Mouse (Mus musculus): ENCODE measurements at regions not wholly inside any gene's neighbourhood (a gene's known extent, or its start where the extent isn't known, plus 50 kb on each side); places are given as distances from the start of the nearest gene placed in this dataset.

GRCm38 (mm10) chr13:111960036-111960435, 151.2 kb upstream of the Map3k1 start:
- no peak for ATAC-seq (replicated peaks; ENCODE audit: insufficient number of reproducible peaks, low FRiP score, low TSS enrichment, poor library complexity, severe bottlenecking)

- no peak for ATAC-seq (replicated peaks; ENCODE audit: insufficient number of reproducible peaks, low FRiP score, low TSS enrichment, poor library complexity, severe bottlenecking)
Observed at GRCm38 (mm10) chr13:111961423-111961822, 152.6 kb upstream of the Map3k1 start.

GRCm38 (mm10) chr13:111962155-111962554, 153.4 kb upstream of the Map3k1 start:
- ATAC-seq (replicated peaks; ENCODE audit: insufficient number of reproducible peaks, low FRiP score, low TSS enrichment, poor library complexity, severe bottlenecking), result no peak

- no peak for ATAC-seq (replicated peaks; ENCODE audit: insufficient number of reproducible peaks, low FRiP score, low TSS enrichment, poor library complexity, severe bottlenecking)
Observed at GRCm38 (mm10) chr13:111966113-111966512, 157.3 kb upstream of the Map3k1 start.

- no peak for ATAC-seq (replicated peaks; ENCODE audit: insufficient number of reproducible peaks, low FRiP score, low TSS enrichment, poor library complexity, severe bottlenecking)
Observed at GRCm38 (mm10) chr13:111966627-111967026, 157.8 kb upstream of the Map3k1 start.

GRCm38 (mm10) chr13:111968197-111968596, 159.4 kb upstream of the Map3k1 start:
- ATAC-seq (replicated peaks; ENCODE audit: insufficient number of reproducible peaks, low FRiP score, low TSS enrichment, poor library complexity, severe bottlenecking), result no peak

GRCm38 (mm10) chr13:111974282-111974681, 165.5 kb upstream of the Map3k1 start:
- no peak for ATAC-seq (replicated peaks; ENCODE audit: insufficient number of reproducible peaks, low FRiP score, low TSS enrichment, poor library complexity, severe bottlenecking)

- no peak for ATAC-seq (replicated peaks; ENCODE audit: insufficient number of reproducible peaks, low FRiP score, low TSS enrichment, poor library complexity, severe bottlenecking)
Observed at GRCm38 (mm10) chr13:111975549-111975948, 166.8 kb upstream of the Map3k1 start.

- peak; percentile 41; the same call in 1 of the 2 replicates for ATAC-seq (replicated peaks; ENCODE audit: insufficient number of reproducible peaks, low FRiP score, low TSS enrichment, poor library complexity, severe bottlenecking)
Observed at GRCm38 (mm10) chr13:111977769-111978674, 169.2 kb upstream of the Map3k1 start.

GRCm38 (mm10) chr13:111978675-111979020, 169.9 kb upstream of the Map3k1 start:
- ATAC-seq (replicated peaks; ENCODE audit: insufficient number of reproducible peaks, low FRiP score, low TSS enrichment, poor library complexity, severe bottlenecking), result no peak

GRCm38 (mm10) chr13:111979428-111980204, 170.8 kb upstream of the Map3k1 start:
- ATAC-seq (replicated peaks; ENCODE audit: insufficient number of reproducible peaks, low FRiP score, low TSS enrichment, poor library complexity, severe bottlenecking), result no peak

- peak; percentile 60 for ATAC-seq (replicated peaks; ENCODE audit: insufficient number of reproducible peaks, low FRiP score, low TSS enrichment, poor library complexity, severe bottlenecking)
Observed at GRCm38 (mm10) chr13:111980205-111980595, 171.4 kb upstream of the Map3k1 start.

- ATAC-seq (replicated peaks; ENCODE audit: insufficient number of reproducible peaks, low FRiP score, low TSS enrichment, poor library complexity, severe bottlenecking), result no peak
Observed at GRCm38 (mm10) chr13:111981103-111981502, 172.3 kb upstream of the Map3k1 start.

- ATAC-seq (replicated peaks; ENCODE audit: insufficient number of reproducible peaks, low FRiP score, low TSS enrichment, poor library complexity, severe bottlenecking), result no peak
Observed at GRCm38 (mm10) chr13:111982796-111983460, 174.1 kb upstream of the Map3k1 start.

- peak; percentile 67 for ATAC-seq (replicated peaks; ENCODE audit: insufficient number of reproducible peaks, low FRiP score, low TSS enrichment, poor library complexity, severe bottlenecking)
Observed at GRCm38 (mm10) chr13:111984081-111984574, 175.3 kb upstream of the Map3k1 start.

- no peak for ATAC-seq (replicated peaks; ENCODE audit: insufficient number of reproducible peaks, low FRiP score, low TSS enrichment, poor library complexity, severe bottlenecking)
Observed at GRCm38 (mm10) chr13:111985406-111985805, 176.6 kb upstream of the Map3k1 start.

GRCm38 (mm10) chr13:111986681-111987080, 177.9 kb upstream of the Map3k1 start:
- no peak for ATAC-seq (replicated peaks; ENCODE audit: insufficient number of reproducible peaks, low FRiP score, low TSS enrichment, poor library complexity, severe bottlenecking)

GRCm38 (mm10) chr13:111987420-111987819, 178.6 kb upstream of the Map3k1 start:
- ATAC-seq (replicated peaks; ENCODE audit: insufficient number of reproducible peaks, low FRiP score, low TSS enrichment, poor library complexity, severe bottlenecking), result no peak

GRCm38 (mm10) chr13:111990913-111991534, 182.2 kb upstream of the Map3k1 start:
- no peak for ATAC-seq (replicated peaks; ENCODE audit: insufficient number of reproducible peaks, low FRiP score, low TSS enrichment, poor library complexity, severe bottlenecking)

All from monocyte, adult 5-6 weeks (primary cell).